ENCODE assay signal across 16 mouse cellular contexts in the genomic region with DNA sequence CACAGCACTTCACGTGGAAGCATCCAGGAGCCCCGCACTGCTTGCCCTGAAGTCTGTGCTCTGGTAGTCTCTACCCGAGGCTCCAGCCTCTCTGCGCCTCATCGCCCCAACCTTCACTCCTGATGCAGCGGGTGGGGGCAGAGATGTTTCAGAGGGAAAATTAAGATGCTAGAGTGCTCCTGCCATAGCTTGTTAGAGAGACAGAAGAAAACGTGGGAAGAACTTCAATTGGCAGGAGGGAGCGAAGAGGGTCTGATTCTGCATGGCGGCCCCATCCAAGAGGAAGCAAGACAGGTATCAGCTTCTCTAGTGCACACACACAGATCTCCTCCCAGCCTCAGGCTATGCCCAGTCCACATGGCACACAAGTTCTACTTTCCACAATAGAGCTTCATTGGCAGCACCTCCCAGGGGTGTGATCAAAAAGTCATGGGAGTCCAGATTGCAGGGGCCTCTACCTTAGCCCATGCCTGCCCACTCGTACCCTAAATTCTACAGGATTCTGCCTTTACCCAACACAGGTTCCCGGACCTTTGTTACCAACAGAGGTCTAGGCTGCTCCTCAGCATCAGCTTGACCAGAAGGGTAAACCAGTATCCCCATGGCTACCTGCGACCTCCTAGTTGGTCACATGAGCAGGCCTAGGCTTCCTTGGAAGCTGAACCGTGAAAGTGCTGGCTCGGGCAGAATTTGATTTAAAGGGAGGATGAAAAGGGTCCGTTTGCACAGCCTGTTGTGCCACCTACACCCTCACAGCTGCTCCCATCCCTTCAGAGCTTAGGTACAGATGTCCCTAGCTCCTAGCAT. TPM values are rescaled to one million over a fixed set of nuclear protein-coding genes. Genes with fewer than 3 reads are reported as not detected.
DNase-seq lines count a peak whose midpoint lies in the region; ATAC-seq and TF ChIP-seq lines count a peak whose summit lies in the region.
"Had no signal": no experiment of that assay in that cellular context is flagged by ENCODE, and none has a peak within 500 bp of the region (broad histone marks: within the 10 kb centered on the region; RNA-seq: fewer than 3 reads in every experiment).

No protein-coding gene starts in this region.

- peak; percentile 31 for TF ChIP-seq POLR2A in olfactory bulb, adult 2 months (IDR thresholded peaks at IDR 0.05; ENCODE audit: insufficient read depth, low read depth, low read length)

- peaks cover 29% of the 10 kb centered on the region for H3K4me1 ChIP-seq in olfactory bulb, adult 2 months (ENCODE audit: control insufficient read depth, insufficient read depth, low read length)

- peak; percentile 9; the same call in 1 of the 2 replicates for ATAC-seq in frontal cortex, adult (ENCODE audit: low TSS enrichment)
- ATAC-seq: inflammation-experienced regulatory T-cells, adult 6 months had no signal

- TF ChIP-seq CTCF in olfactory bulb, adult 2 months (IDR thresholded peaks at IDR 0.05; ENCODE audit: insufficient read depth, low read depth, low read length), result no peak

- WGBS in olfactory bulb, adult 2 months, result 33% methylated on average over 15 of the region's 15 CpGs

- H3K4me3 ChIP-seq in olfactory bulb, adult 2 months (ENCODE audit: insufficient read depth, low read depth, low read length), result no peak overlapping the region
- H3K4me3 ChIP-seq: erythroblast, embryonic 14.5 days; liver, embryonic 13.5 days had no signal

- no peak for DNase-seq in frontal cortex, postnatal 25 days (ENCODE audit: low spot score in 2 of 2)
- peak; percentile 57 to 63 for DNase-seq in frontal cortex, postnatal 36 days (ENCODE audit: low spot score in 2 of 2)
- DNase-seq in layer of hippocampus, postnatal 14 days (ENCODE audit: low spot score in 2 of 2), result peak; percentile 47 to 54
- no peak for DNase-seq in c-Kit-positive CD71-positive TER-119-positive erythroid progenitor cells, embryonic 14.5 days (ENCODE audit: low spot score)
- DNase-seq in spleen, postnatal 10 days (ENCODE audit: low spot score in 2 of 2), result no peak
- DNase-seq in lung, postnatal 36 days, result no peak
- DNase-seq: adrenal gland, postnatal 36 days; liver, embryonic 13.5 days had no signal

- H3K27ac ChIP-seq in olfactory bulb, adult 2 months (ENCODE audit: insufficient read depth, low read depth, low read length), result peak overlapping the region; percentile 88
- H3K27ac ChIP-seq: liver, embryonic 13.5 days; macrophage had no signal

RNA-seq across cellular contexts. Expression of a gene that starts 23.7 kb away (rescaled TPM):
- total RNA-seq in layer of hippocampus, postnatal 14 days (2021), result 10 to 100 TPM; 63.5 to 65.7 TPM
- polyA plus RNA-seq in olfactory bulb, adult 2 months (2012; ENCODE audit: insufficient read depth, insufficient read length, low replicate concordance, missing spikeins), result not detected in 2 replicates

RNA-seq across cellular contexts. Expression of a gene that starts 31.8 kb away (rescaled TPM):
- total RNA-seq in layer of hippocampus, postnatal 14 days (2021), result not detected
- polyA plus RNA-seq in olfactory bulb, adult 2 months (2012; ENCODE audit: insufficient read depth, insufficient read length, low replicate concordance, missing spikeins), result not detected in 2 replicates
- total RNA-seq: adrenal gland, postnatal 36 days; common myeloid progenitor, adult 5-6 weeks; neutrophil, adult 5-6 weeks had no signal
- polyA plus RNA-seq: C2C12; erythroblast, embryonic 14.5 days; inflammation-experienced regulatory T-cells, adult 6 months; liver, embryonic 13.5 days; macrophage had no signal

RNA-seq across cellular contexts. Expression of a gene that starts 57.5 kb away (rescaled TPM):
- 10 to 100 TPM; 56.1 to 56.9 TPM for total RNA-seq in layer of hippocampus, postnatal 14 days (2021)
- polyA plus RNA-seq in olfactory bulb, adult 2 months (2012; ENCODE audit: insufficient read depth, insufficient read length, low replicate concordance, missing spikeins), result not detected in 2 replicates
- total RNA-seq: common myeloid progenitor, adult 5-6 weeks; neutrophil, adult 5-6 weeks had no signal
- polyA plus RNA-seq: C2C12; erythroblast, embryonic 14.5 days; inflammation-experienced regulatory T-cells, adult 6 months; macrophage had no signal

Comparison
In these comparisons a context has a peak if more than half of its experiments do, and no peak if none do; other contexts are left out.
1. DNase-seq: peak in frontal cortex, postnatal 36 days (2 of 2) and layer of hippocampus, postnatal 14 days (2 of 2); none in frontal cortex, postnatal 25 days (0 of 2), c-Kit-positive CD71-positive TER-119-positive erythroid progenitor cells, embryonic 14.5 days (single experiment), spleen, postnatal 10 days (0 of 2) and lung, postnatal 36 days (single experiment).